Mouse (Mus musculus) heart, adult 2 months (tissue): ENCODE results near the gene Hcfc2. TPM values are rescaled to one million over a fixed set of nuclear protein-coding genes. Genes with fewer than 3 reads are reported as not detected.
A peak's percentile ranks its signal among the peaks of the same experiment; 100 is the strongest.

ENCODE experiments used
- DNase-seq, 2 experiments: peaks; one replicate each; pipeline ENCODE4 v3.0.0; 2021
- H3K27ac ChIP-seq: fragments of 200-600 bp; 2 replicates; pipeline ENCODE4 v1.8.1; 2022
- H3K27me3 ChIP-seq: fragments of 200-500 bp; 2 replicates; pipeline ENCODE4 v1.6.1; 2012; ENCODE audit warnings: mild to moderate bottlenecking, low read length, inconsistent platforms, mixed read lengths; ENCODE audit not compliant: control insufficient read depth, insufficient read depth
- H3K36me3 ChIP-seq: fragments of 200-500 bp; 2 replicates; pipeline ENCODE4 v1.6.1; 2012; ENCODE audit warnings: low read length, inconsistent platforms; ENCODE audit not compliant: control insufficient read depth, insufficient read depth
- H3K4me1 ChIP-seq: fragments of 200-500 bp; 2 replicates; pipeline ENCODE4 v1.6.1; 2011; ENCODE audit warnings: low read length; ENCODE audit not compliant: control insufficient read depth, insufficient read depth
- H3K4me3 ChIP-seq: fragments of 200-600 bp; 2 replicates; pipeline ENCODE4 v1.8.1; 2022
- H3K79me2 ChIP-seq: fragments of 200-500 bp; replicated peaks from 2 replicates; pipeline ENCODE4 v1.6.1; 2012; ENCODE audit warnings: mild to moderate bottlenecking, inconsistent platforms, low read length, moderate library complexity, mixed read lengths; ENCODE audit not compliant: control insufficient read depth, insufficient read depth
- H3K9ac ChIP-seq: fragments of 200-500 bp; 2 replicates; pipeline ENCODE4 v1.6.1; 2012; ENCODE audit warnings: low read depth, mild to moderate bottlenecking, control low read depth, inconsistent platforms, low read length, mixed read lengths
- CTCF ChIP-seq: fragments of 200-600 bp; IDR thresholded peaks from 2 replicates; pipeline ENCODE4 v1.8.1; 2022; ENCODE audit warnings: antibody characterized with exemption, mild to moderate bottlenecking, moderate library complexity
- EP300 ChIP-seq: fragments of 200-500 bp; IDR thresholded peaks from 2 replicates; pipeline ENCODE4 v1.6.1; 2011; ENCODE audit warnings: low read depth, low read length, control low read depth; ENCODE audit not compliant: insufficient read depth
- POLR2A ChIP-seq: fragments of 200-500 bp; IDR thresholded peaks from 2 replicates; pipeline ENCODE4 v1.6.1; 2011; ENCODE audit warnings: mild to moderate bottlenecking, low read depth, low read length, control low read depth; ENCODE audit not compliant: insufficient read depth
- WGBS: fragments of 180-500 bp; shearing (Covaris S2); methylation state at CpG from one replicate; pipeline ENCODE4 v1.1.7; 2018; 5-methylcytosine and 5-hydroxymethylcytosine counted together
- intact Hi-C: fragments of 180-260 bp; cut with DNase I; formaldehyde crosslinking; loops from one replicate; pipeline ENCODE4 v1.15.1; 2025
- polyA plus RNA-seq: library from polyadenylated mRNA; depleted of rRNA; stranded (reverse); fragments of >200 nt; gene quantifications from 2 replicates; pipeline ENCODE4 v1.2.3, GENCODE M21; 2012
- total RNA-seq, 2 experiments: library from RNA; stranded (reverse); gene quantifications; 2 replicates each; pipeline ENCODE4 v1.2.3; 2021

The Hcfc2 gene
- total and polyA plus RNA-seq, 3 experiments: 11.2 to 29.8 (median 29.1) TPM

- intact Hi-C loops: no loop called here
- Histone ChIP-seq H3K9ac (no peak overlapping the region), H3K4me1 (no peaks in the 10 kb centered on the region), H3K27ac (no peak overlapping the region), H3K4me3 (no peak overlapping the region), H3K79me2 (no peaks in the 10 kb centered on the region), H3K36me3 (no peaks in the 10 kb centered on the region), H3K27me3 (no peaks in the 10 kb centered on the region)
- 92% methylated on average over 5 of the region's 5 CpGs for WGBS
- TF ChIP-seq POLR2A (no peak), CTCF (no peak), EP300 (no peak)
- DNase-seq: no peak
These were observed 15.2 kb upstream of the Hcfc2 start for GRCm38 (mm10) chr10:82680769-82681168.

GRCm38 (mm10) chr10:82681639-82682038 lies 14.3 kb upstream of the Hcfc2 start:
- no peak for DNase-seq

GRCm38 (mm10) chr10:82685440-82685839 lies 10.5 kb upstream of the Hcfc2 start:
- no peaks in the 10 kb centered on the region for H3K4me1 ChIP-seq
- H3K27ac ChIP-seq: no peak overlapping the region
- 46% methylated on average over 2 of the region's 2 CpGs for WGBS
- H3K79me2 ChIP-seq: no peaks in the 10 kb centered on the region
- H3K27me3 ChIP-seq: no peaks in the 10 kb centered on the region
- H3K9ac ChIP-seq: no peak overlapping the region
- TF ChIP-seq EP300 (no peak), CTCF (no peak), POLR2A (no peak)
- no peaks in the 10 kb centered on the region for H3K36me3 ChIP-seq
- H3K4me3 ChIP-seq: no peak overlapping the region
- DNase-seq: no peak
- intact Hi-C loops: no loop called here

More at GRCm38 (mm10) chr10:82681639-82682038, 14.3 kb upstream of the Hcfc2 start:
- Histone ChIP-seq H3K27ac (no peak overlapping the region), H3K27me3 (no peaks in the 10 kb centered on the region), H3K9ac (no peak overlapping the region), H3K79me2 (no peaks in the 10 kb centered on the region), H3K36me3 (no peaks in the 10 kb centered on the region), H3K4me1 (no peaks in the 10 kb centered on the region), H3K4me3 (no peak overlapping the region)
- intact Hi-C loops: no loop called here
- 86% methylated on average over 7 of the region's 7 CpGs for WGBS
- TF ChIP-seq POLR2A: no peak
- TF ChIP-seq CTCF: no peak
- TF ChIP-seq EP300: no peak

GRCm38 (mm10) chr10:82689681-82690211 lies 6.2 kb upstream of the Hcfc2 start:
- H3K79me2 ChIP-seq: no peaks in the 10 kb centered on the region
- H3K27ac ChIP-seq: peak overlapping the region; percentile 2
- peak; percentile 25 to 26 for DNase-seq
- no peak overlapping the region for H3K9ac ChIP-seq
- H3K36me3 ChIP-seq: no peaks in the 10 kb centered on the region
- H3K4me3 ChIP-seq: peak overlapping the region; percentile 20; the same call in 1 of the 2 replicates
- TF ChIP-seq POLR2A: no peak
- no peak for TF ChIP-seq CTCF
- no peak for TF ChIP-seq EP300
- no peaks in the 10 kb centered on the region for H3K4me1 ChIP-seq
- H3K27me3 ChIP-seq: no peaks in the 10 kb centered on the region
- intact Hi-C loops: no loop called here
- WGBS: 50% methylated on average over 7 of the region's 7 CpGs

DNA sequence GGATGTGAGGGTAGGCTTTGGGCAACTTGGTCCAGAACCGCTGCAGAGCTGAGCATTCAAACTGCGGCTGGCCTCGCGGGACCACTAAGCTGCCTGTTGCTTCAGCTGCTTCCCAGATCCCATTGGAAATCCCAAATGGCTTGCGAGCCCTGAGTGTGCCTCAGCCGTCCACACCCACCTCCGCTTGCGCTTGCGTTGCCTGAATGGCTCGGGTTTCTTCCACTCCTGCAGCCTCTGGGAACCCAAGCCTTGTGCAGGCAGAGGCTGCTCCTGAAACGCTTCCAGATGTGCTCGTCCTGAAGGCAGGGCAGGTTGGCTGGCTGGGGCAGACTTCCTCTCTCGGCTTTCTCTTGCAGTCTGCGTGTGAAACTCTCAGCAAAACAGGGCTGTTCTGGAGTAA lies 5.5 kb upstream of the Hcfc2 start, which contains the start of gene Glt8d2:
Gene Glt8d2, minus strand, starts transcription at position 157 of the 400 bp plus-strand sequence.
- peak within 1 kb of the TSS; percentile 2 for H3K27ac ChIP-seq

GRCm38 (mm10) chr10:82696453-82697079 lies 606 bp downstream of the Hcfc2 start:
- Histone ChIP-seq H3K27me3 (no peaks in the 10 kb centered on the region), H3K36me3 (no peaks in the 10 kb centered on the region), H3K4me1 (peaks cover 3% of the 10 kb centered on the region), H3K27ac (peak overlapping the region; percentile 57), H3K9ac (no peak overlapping the region), H3K4me3 (no peak overlapping the region), H3K79me2 (no peaks in the 10 kb centered on the region)
- intact Hi-C loops: loop anchor here (2.0 kb wide), 1 partner anchor 30 kb away; no protein-coding TSS in a partner anchor
- DNase-seq: peak in 1 of 2 experiments; percentile 7
- whole genome bisulfite sequencing: 36% methylated on average over 4 of the region's 4 CpGs
- TF ChIP-seq CTCF (no peak), POLR2A (no peak), EP300 (no peak)

More for the DNA sequence above, 5.5 kb upstream of the Hcfc2 start, which contains the start of gene Glt8d2:
- Histone ChIP-seq H3K79me2 (no peaks in the 10 kb centered on the region), H3K4me3 (peak within 1 kb of the TSS; percentile 20), H3K9ac (no peak within 1 kb of the TSS), H3K4me1 (no peaks in the 10 kb centered on the region), H3K36me3 (no peaks in the 10 kb centered on the region), H3K27me3 (no peaks in the 10 kb centered on the region)
- DNase-seq: peak; percentile 69 to 78
- WGBS: 3% methylated on average over 14 of the region's 14 CpGs
- TF ChIP-seq POLR2A (peak; percentile 44; the same call in 1 of the 2 replicates), CTCF (no peak)
- intact Hi-C loops: no loop called here
